Mouse (Mus musculus): ENCODE results near the gene Sh2d2a. TPM values are rescaled to one million over a fixed set of nuclear protein-coding genes. Genes with fewer than 3 reads are reported as not detected.
"Not testable (repeated sequence)": the region's sequence is repeated elsewhere in the genome, so short reads cannot be mapped to it uniquely, and the experiment has no call there.

Sh2d2a gene
- polyA plus RNA-seq, 1 experiment from 2014 or later: 0.36 TPM

- H3K27me3 ChIP-seq (ENCODE audit: control insufficient read depth, insufficient read depth, low read depth, low read length): peaks cover 15% of the 10 kb centered on the region
- H3K27ac ChIP-seq (ENCODE audit: low read length): no peak overlapping the region
- H3K4me3 ChIP-seq (ENCODE audit: low read length): no peak overlapping the region
- H3K9ac ChIP-seq (ENCODE audit: low read length): no peak overlapping the region
- H3K4me1 ChIP-seq (replicated peaks; ENCODE audit: control insufficient read depth, insufficient read depth, low read length): no peaks in the 10 kb centered on the region
- H3K36me3 ChIP-seq (ENCODE audit: control insufficient read depth, insufficient read depth, low read length): no peaks in the 10 kb centered on the region
- ATAC-seq (ENCODE audit: low read depth): no peak
- whole genome bisulfite sequencing: 53% methylated on average over 12 of the region's 12 CpGs
- no peaks in the 10 kb centered on the region for H3K9me3 ChIP-seq (ENCODE audit: control insufficient read depth, low read length)
- H3K4me2 ChIP-seq (ENCODE audit: low read depth, low read length): no peak overlapping the region
Observed at GRCm38 (mm10) chr3:87818226-87818625, 28.3 kb upstream of the Sh2d2a start.

GRCm38 (mm10) chr3:87824206-87824605 lies 22.3 kb upstream of the Sh2d2a start, which contains the start of gene Pear1:
Pear1 (minus strand) TSS chr3:87824306.
- not testable (repeated sequence) for ATAC-seq (ENCODE audit: low read depth); H3K4me3 ChIP-seq (ENCODE audit: low read length); H3K36me3 ChIP-seq (ENCODE audit: control insufficient read depth, insufficient read depth, low read length); H3K9ac ChIP-seq (ENCODE audit: low read length); H3K27ac ChIP-seq (ENCODE audit: low read length); H3K4me2 ChIP-seq (ENCODE audit: low read depth, low read length); H3K4me1 ChIP-seq (replicated peaks; ENCODE audit: control insufficient read depth, insufficient read depth, low read length); H3K9me3 ChIP-seq (ENCODE audit: control insufficient read depth, low read length); H3K27me3 ChIP-seq (ENCODE audit: control insufficient read depth, insufficient read depth, low read depth, low read length)
- 73% methylated on average over 1 of the region's 1 CpGs for WGBS

GRCm38 (mm10) chr3:87828435-87828834 lies 18.1 kb upstream of the Sh2d2a start:
- no peaks in the 10 kb centered on the region for H3K36me3 ChIP-seq (ENCODE audit: control insufficient read depth, insufficient read depth, low read length)
- no peak overlapping the region for H3K4me3 ChIP-seq (ENCODE audit: low read length)
- no peak overlapping the region for H3K9ac ChIP-seq (ENCODE audit: low read length)
- H3K27ac ChIP-seq (ENCODE audit: low read length): no peak overlapping the region
- H3K4me1 ChIP-seq (replicated peaks; ENCODE audit: control insufficient read depth, insufficient read depth, low read length): no peaks in the 10 kb centered on the region
- no peaks in the 10 kb centered on the region for H3K27me3 ChIP-seq (ENCODE audit: control insufficient read depth, insufficient read depth, low read depth, low read length)
- ATAC-seq (ENCODE audit: low read depth): no peak
- no peaks in the 10 kb centered on the region for H3K9me3 ChIP-seq (ENCODE audit: control insufficient read depth, low read length)
- no peak overlapping the region for H3K4me2 ChIP-seq (ENCODE audit: low read depth, low read length)
- WGBS: 42% methylated on average over 4 of the region's 4 CpGs

GRCm38 (mm10) chr3:87829025-87829424 lies 17.5 kb upstream of the Sh2d2a start:
- Histone ChIP-seq H3K36me3 (ENCODE audit: control insufficient read depth, insufficient read depth, low read length) (no peaks in the 10 kb centered on the region), H3K9ac (ENCODE audit: low read length) (no peak overlapping the region), H3K27ac (ENCODE audit: low read length) (no peak overlapping the region), H3K9me3 (ENCODE audit: control insufficient read depth, low read length) (no peaks in the 10 kb centered on the region), H3K4me1 (replicated peaks; ENCODE audit: control insufficient read depth, insufficient read depth, low read length) (no peaks in the 10 kb centered on the region), H3K4me2 (ENCODE audit: low read depth, low read length) (no peak overlapping the region), H3K27me3 (ENCODE audit: control insufficient read depth, insufficient read depth, low read depth, low read length) (no peaks in the 10 kb centered on the region), H3K4me3 (ENCODE audit: low read length) (no peak overlapping the region)
- no peak for ATAC-seq (ENCODE audit: low read depth)
- WGBS: 46% methylated on average over 10 of the region's 10 CpGs

GRCm38 (mm10) chr3:87832109-87832859 lies 14.3 kb upstream of the Sh2d2a start:
- Histone ChIP-seq H3K27me3 (ENCODE audit: control insufficient read depth, insufficient read depth, low read depth, low read length) (no peaks in the 10 kb centered on the region), H3K36me3 (ENCODE audit: control insufficient read depth, insufficient read depth, low read length) (no peaks in the 10 kb centered on the region), H3K27ac (ENCODE audit: low read length) (no peak overlapping the region), H3K4me2 (ENCODE audit: low read depth, low read length) (no peak overlapping the region), H3K4me3 (ENCODE audit: low read length) (no peak overlapping the region), H3K9me3 (ENCODE audit: control insufficient read depth, low read length) (no peaks in the 10 kb centered on the region), H3K4me1 (replicated peaks; ENCODE audit: control insufficient read depth, insufficient read depth, low read length) (no peaks in the 10 kb centered on the region), H3K9ac (ENCODE audit: low read length) (no peak overlapping the region)
- ATAC-seq (ENCODE audit: low read depth): no peak
- 79% methylated on average over 7 of the region's 7 CpGs for WGBS

- H3K4me3 ChIP-seq (ENCODE audit: low read length): no peak overlapping the region
- WGBS: 61% methylated on average over 5 of the region's 5 CpGs
- no peak for ATAC-seq (ENCODE audit: low read depth)
- H3K4me2 ChIP-seq (ENCODE audit: low read depth, low read length): no peak overlapping the region
- H3K36me3 ChIP-seq (ENCODE audit: control insufficient read depth, insufficient read depth, low read length): no peaks in the 10 kb centered on the region
- no peaks in the 10 kb centered on the region for H3K4me1 ChIP-seq (replicated peaks; ENCODE audit: control insufficient read depth, insufficient read depth, low read length)
- no peak overlapping the region for H3K27ac ChIP-seq (ENCODE audit: low read length)
- no peak overlapping the region for H3K9ac ChIP-seq (ENCODE audit: low read length)
- no peaks in the 10 kb centered on the region for H3K27me3 ChIP-seq (ENCODE audit: control insufficient read depth, insufficient read depth, low read depth, low read length)
- H3K9me3 ChIP-seq (ENCODE audit: control insufficient read depth, low read length): no peaks in the 10 kb centered on the region
Observed at GRCm38 (mm10) chr3:87833482-87833881, 13.1 kb upstream of the Sh2d2a start.

GRCm38 (mm10) chr3:87838622-87839021 lies 7.9 kb upstream of the Sh2d2a start:
- ATAC-seq (ENCODE audit: low read depth): no peak
- H3K4me1 ChIP-seq (replicated peaks; ENCODE audit: control insufficient read depth, insufficient read depth, low read length): no peaks in the 10 kb centered on the region
- H3K36me3 ChIP-seq (ENCODE audit: control insufficient read depth, insufficient read depth, low read length): no peaks in the 10 kb centered on the region

GRCm38 (mm10) chr3:87840858-87841257 lies 5.7 kb upstream of the Sh2d2a start:
- Histone ChIP-seq H3K4me2 (ENCODE audit: low read depth, low read length) (no peak overlapping the region), H3K36me3 (ENCODE audit: control insufficient read depth, insufficient read depth, low read length) (no peaks in the 10 kb centered on the region), H3K4me3 (ENCODE audit: low read length) (no peak overlapping the region), H3K27me3 (ENCODE audit: control insufficient read depth, insufficient read depth, low read depth, low read length) (peaks cover 3% of the 10 kb centered on the region; the same call in 1 of the 2 replicates), H3K4me1 (replicated peaks; ENCODE audit: control insufficient read depth, insufficient read depth, low read length) (no peaks in the 10 kb centered on the region), H3K9ac (ENCODE audit: low read length) (no peak overlapping the region), H3K27ac (ENCODE audit: low read length) (no peak overlapping the region), H3K9me3 (ENCODE audit: control insufficient read depth, low read length) (no peaks in the 10 kb centered on the region)
- ATAC-seq (ENCODE audit: low read depth): no peak

More at GRCm38 (mm10) chr3:87838622-87839021, 7.9 kb upstream of the Sh2d2a start:
- peaks cover 3% of the 10 kb centered on the region; the same call in 1 of the 2 replicates for H3K27me3 ChIP-seq (ENCODE audit: control insufficient read depth, insufficient read depth, low read depth, low read length)
- no peak overlapping the region for H3K9ac ChIP-seq (ENCODE audit: low read length)
- no peak overlapping the region for H3K4me2 ChIP-seq (ENCODE audit: low read depth, low read length)
- no peaks in the 10 kb centered on the region for H3K9me3 ChIP-seq (ENCODE audit: control insufficient read depth, low read length)
- 3% methylated on average over 4 of the region's 4 CpGs for WGBS
- no peak overlapping the region for H3K4me3 ChIP-seq (ENCODE audit: low read length)
- no peak overlapping the region for H3K27ac ChIP-seq (ENCODE audit: low read length)

- H3K4me2 ChIP-seq (ENCODE audit: low read depth, low read length): no peak overlapping the region
- H3K36me3 ChIP-seq (ENCODE audit: control insufficient read depth, insufficient read depth, low read length): no peaks in the 10 kb centered on the region
- H3K4me3 ChIP-seq (ENCODE audit: low read length): no peak overlapping the region
- no peaks in the 10 kb centered on the region for H3K9me3 ChIP-seq (ENCODE audit: control insufficient read depth, low read length)
- no peaks in the 10 kb centered on the region for H3K4me1 ChIP-seq (replicated peaks; ENCODE audit: control insufficient read depth, insufficient read depth, low read length)
- no peak overlapping the region for H3K9ac ChIP-seq (ENCODE audit: low read length)
- no peak for ATAC-seq (ENCODE audit: low read depth)
- 74% methylated on average over 4 of the region's 4 CpGs for WGBS
- no peak overlapping the region for H3K27ac ChIP-seq (ENCODE audit: low read length)
- no peaks in the 10 kb centered on the region for H3K27me3 ChIP-seq (ENCODE audit: control insufficient read depth, insufficient read depth, low read depth, low read length)
Observed at GRCm38 (mm10) chr3:87844981-87845380, 1.6 kb upstream of the Sh2d2a start.
